Mouse (Mus musculus) spleen, embryonic (tissue): ENCODE data around the gene Atxn1.

ENCODE experiments used
- CTCF ChIA-PET: fragments of 350-600 bp; sonication (Branson Sonifier 250); formaldehyde crosslinking; loops from one replicate; lab custom pipeline; 2022; lab: Charles Lee

The Atxn1 gene

DNA sequence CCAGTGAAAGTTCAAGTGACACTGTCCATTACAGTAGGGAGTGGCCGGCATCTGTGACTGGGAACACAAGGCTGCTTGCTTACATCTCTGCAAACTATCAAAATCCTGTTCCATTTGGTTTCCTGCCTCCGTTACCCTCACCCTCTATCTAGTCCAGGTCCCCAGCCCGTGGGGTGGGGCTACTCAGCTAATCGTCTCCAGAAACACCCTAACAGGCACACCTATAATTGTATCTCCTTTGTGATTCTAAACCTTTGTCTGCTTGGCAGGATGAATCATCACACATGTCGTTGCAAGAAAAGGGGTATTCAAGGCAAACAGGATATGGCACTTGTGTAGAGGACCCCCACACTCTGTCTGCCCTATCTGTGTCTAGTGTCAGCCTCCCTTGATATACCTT lies 417.3 kb downstream of the Atxn1 start:
- CTCF ChIA-PET: interaction anchor here (0.6 kb wide), 1 partner anchor 701 kb away, joined by 16 read pairs; no protein-coding TSS in a partner anchor

DNA sequence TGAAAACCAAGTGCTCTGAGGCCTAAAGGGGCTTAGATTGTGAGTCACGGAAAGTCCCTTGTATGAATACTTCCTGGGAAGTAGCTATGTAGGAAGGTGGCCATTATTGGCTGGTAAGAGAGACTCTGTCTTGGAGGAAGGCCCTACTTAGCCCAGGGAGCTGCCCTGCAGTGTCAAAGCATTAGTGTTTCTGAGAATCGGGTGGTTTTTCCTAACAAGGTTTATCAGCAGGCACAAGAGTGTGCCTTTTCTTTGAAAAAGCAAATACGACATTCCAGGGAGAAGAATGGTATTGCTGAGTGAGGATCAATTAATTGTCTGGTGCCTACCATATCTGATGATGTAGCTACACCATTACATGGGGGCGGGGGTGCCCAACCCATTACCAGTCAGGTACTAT lies 417.9 kb downstream of the Atxn1 start:
- CTCF ChIA-PET: no interaction called here

DNA sequence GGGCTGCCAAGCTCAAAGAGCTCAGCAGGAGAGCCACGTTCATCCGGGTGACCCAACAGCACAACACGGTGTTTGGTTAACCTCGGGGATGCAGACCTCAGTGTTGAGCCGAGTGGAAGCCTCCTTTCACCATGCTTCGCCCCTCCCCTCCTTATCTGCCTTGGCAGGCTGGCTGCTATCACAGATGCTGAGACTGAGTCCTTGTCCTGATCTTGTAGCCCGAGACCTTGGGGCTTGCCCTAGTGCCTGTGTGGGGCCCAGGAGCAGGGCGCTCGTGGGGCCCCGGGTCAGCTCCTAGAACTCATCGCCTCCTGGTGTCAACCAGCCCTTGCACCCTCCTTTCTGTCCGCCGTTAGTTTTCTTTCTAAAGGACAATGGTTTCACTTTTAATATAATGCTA lies 418.8 kb downstream of the Atxn1 start:
- CTCF ChIA-PET: no interaction called here

DNA sequence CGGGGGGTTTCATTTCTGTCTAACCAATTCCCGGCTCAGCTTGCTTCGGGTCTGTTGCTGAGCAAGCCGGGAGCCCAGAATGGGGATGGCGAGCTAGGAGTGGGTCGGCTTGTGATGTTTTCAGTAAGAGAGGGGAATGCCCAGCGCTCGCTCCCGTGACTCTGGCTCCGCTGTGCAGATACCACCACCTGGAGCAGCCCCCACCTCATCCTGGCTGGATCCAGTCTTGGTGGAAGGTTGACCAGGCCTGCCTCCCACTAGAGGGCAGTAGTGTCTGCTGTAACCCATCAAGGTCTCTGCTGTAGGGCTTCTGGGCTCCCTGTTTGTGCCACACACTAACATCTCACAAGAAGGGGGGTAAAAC lies 425.6 kb downstream of the Atxn1 start:
- CTCF ChIA-PET: no interaction called here

DNA sequence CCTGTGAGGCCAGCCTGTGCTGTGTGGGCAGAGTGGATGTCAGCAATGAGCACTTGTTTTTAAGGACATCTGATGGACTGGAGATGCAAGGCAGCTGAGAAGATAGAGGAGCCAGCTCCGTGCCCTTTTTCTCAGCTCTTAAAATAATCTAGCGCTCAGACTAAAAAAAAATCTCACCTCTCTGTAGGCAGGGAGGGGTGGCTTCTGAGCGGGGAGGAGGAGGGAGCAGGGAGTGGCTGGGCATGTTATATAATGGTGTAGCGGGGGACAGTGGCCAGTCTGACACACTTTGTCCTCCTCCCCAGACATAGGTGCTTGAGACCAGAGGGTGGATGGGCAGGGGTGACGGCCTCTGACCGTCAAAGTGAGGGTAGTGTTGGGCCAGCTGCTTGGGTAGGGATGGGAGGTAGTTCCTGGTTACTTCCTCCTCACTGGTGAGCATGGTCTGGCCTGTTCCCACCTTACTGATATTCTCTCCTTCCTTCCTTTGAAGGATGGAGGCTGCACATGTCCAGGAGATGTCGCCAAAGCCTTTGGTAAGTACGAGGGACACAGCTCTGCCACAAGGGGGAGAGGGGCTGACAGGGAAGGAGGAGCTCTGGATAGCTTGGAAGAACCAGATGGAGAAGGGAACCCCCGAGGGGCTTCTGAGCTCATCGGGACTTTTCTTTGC lies 426.1 kb downstream of the Atxn1 start:
- CTCF ChIA-PET: interaction anchor here (0.6 kb wide), 1 partner anchor 409 kb away, joined by 3 read pairs; no protein-coding TSS in a partner anchor

DNA sequence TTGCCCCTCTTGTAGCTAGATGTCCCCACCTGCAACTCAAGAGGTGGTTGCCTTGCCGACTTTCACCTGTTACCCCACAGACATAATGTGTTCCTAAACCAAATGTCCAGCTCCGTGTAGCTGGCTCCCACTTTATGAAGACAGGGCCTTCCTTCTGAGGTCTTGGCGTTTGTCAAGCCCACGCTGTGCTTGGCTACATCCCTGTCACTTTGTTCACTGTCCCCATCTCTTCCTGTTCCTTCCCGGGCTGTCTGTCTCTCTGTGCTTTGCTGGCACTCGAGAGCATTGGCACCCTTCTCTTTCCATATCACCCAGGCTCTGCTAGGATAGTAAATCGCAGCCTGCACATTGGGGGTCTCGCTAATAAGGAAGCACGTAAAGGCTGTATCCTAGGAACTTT lies 426.7 kb downstream of the Atxn1 start:
- CTCF ChIA-PET: interaction anchor here (0.6 kb wide), 1 partner anchor 409 kb away, joined by 3 read pairs; no protein-coding TSS in a partner anchor

DNA sequence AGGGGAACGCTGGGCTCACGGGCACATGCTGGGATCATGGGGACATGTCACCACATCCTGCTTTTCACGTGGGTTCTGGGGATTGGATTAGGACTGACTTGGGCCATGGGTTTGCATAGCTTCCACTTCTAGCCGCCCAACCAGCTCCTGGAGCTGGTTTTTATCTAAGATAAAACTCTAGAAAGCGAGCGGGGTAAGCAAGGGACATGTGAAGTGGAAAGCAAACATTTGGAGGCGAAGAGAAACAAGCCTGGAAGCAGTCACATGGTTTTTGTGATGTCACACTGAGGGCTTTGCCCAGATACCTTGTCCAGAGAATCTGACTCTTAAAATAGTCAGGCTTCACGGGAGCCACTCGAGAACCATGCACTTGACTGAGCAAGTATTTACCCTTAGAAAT lies 427.7 kb downstream of the Atxn1 start:
- CTCF ChIA-PET: no interaction called here

DNA sequence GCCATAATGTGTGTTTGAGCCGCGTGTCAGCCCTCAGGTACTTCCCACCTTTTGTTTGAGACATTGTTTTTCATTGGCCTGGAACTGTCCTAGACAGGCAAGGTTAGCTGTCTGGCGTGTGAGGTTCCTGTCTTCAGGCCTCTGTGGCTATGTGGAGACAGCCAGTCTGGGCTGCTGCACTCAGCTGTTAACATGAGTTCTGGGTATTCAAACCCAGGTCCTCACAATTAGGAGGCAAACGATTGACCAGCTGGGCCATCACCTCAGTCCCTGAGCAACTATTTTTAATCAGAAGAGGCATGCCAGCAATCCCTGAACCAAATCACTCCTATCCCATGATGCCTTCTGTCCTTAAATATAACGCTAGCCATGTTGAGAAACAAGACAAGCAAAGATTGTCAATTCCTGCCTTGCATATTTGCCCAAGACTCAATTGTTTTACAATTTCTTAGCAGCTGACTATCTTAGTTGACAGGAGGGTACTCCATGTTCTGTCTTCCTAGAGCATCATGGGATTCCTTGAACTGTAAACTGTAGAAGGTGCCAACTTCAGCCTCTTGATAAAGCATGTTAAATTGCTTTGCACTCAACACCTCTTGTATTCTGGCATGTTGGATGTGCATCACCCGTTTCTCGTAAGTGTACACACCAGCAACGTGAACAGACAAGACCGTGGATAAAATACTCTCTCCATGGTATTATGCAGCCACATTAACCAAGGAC lies 428.9 kb downstream of the Atxn1 start:
- CTCF ChIA-PET: no interaction called here

DNA sequence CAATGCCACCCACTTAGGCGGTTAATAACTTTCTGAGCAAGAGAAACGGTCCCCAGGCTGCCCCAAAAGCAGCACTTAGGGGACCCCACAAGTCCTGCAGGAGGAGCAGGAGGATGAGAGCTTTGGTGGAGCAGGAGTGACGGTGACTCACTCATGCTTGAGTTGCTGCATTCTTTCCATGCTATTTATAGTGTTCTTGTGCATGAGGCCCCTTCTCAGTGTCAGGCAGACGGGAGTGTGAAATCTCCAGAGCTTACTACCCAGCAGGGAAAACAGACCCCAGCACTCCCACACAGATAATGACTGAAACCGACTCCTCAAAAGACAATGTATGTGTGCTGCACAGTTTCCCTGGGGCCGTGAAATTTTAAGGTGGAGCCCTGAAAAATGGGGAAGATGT lies 434.1 kb downstream of the Atxn1 start:
- CTCF ChIA-PET: no interaction called here

DNA sequence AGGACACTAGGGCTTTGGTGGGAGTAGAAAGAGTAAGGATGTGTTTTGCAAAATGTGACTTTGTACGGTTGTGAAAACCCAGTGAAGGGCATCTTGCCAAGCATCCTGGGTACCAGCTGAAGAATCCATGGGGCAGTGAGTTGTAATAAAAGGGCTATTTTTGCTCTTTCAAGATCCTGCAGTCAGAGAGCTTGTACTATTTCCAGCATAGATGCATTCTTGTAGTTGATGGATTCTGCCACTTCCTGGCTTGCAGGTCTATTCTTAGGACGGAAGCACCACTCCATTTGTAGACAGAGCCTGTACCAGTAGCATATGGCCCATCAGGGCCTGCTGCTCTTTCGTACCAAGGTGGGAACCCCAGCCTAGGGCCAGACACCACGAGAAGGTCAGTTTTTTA lies 436.0 kb downstream of the Atxn1 start:
- CTCF ChIA-PET: no interaction called here

DNA sequence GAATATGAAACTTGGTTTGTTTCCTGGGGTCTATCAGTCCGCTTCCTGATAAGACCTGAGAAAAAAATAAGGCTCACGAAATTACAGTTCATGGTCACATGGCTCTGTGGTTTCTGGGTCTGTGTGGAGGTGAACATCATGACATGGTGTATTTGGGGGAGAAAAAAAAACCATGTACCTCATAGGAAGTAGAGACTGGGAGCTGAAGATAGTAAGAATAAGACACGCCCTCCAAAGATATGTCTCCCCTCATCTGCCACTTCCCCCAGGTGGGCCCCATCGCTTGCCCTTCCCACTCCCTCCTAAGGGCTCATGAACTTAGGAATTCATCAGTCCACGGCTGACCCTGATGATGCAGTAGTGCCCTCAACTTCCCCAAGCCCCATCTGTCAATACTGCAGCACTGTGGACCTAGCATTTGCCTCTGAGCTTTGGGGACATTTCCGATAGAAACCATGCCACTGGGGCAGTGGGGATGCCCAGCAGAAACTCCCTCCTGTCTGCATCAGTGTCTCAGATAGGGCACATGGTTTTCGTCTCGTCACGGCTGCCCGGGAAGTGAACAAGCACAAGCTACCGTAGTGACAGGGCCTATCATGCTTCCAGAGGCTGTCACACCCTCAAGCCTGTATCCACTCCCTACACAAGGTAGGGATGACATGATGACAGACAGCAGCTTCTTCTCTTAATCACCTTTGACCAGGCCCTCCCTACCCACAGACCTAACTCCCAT lies 437.4 kb downstream of the Atxn1 start:
- CTCF ChIA-PET: no interaction called here

DNA sequence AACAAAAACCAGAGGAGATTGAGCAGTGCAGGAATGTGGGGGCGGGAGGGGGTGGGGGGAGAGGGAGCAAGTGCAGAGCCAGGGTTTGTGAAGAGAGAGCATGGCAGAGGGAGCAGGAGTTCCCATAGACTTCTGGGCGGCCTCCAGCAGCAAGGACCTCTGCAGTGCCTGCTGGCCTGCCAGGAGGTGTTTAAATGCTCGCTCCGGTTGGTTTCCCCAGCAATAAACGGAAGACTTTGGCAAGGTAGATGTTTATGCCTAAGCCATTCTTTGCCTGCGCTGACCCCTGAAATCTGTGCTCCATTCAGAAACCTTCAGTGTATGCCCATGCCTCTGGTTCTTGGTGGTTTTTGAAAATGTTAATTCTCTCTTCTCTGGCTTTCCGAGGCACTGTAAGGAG lies 438.6 kb downstream of the Atxn1 start:
- CTCF ChIA-PET: no interaction called here

DNA sequence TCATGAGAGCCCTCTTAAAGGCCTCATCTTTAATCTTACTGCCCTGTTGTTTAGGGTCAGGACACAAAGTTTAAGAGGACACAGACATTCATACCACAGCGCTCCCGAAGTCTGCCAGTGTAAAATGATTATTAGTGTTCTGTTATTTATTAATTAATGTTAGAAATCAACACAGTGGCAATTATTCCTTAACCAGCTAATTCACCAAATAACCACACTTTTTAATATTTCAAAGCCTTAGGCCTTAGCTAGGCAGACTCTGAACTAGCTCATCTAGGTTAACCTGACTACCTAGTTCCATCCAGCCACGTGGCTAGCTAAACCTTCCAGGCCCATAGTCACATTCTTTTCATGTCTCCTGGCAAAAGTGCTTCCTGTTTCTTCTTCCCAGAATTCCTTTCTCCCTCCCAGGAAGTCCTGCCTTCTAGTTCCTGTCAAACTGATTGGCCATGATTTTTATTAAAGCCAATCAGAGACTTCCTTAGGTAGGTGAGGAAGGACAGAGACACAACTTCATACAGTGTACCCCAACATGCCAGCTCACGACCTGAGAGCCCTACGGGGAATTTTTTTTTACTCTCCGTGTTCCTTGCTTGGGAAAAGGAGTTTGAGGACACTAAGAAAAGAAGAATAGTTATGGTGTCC lies 439.9 kb downstream of the Atxn1 start:
- CTCF ChIA-PET: interaction anchor here (0.5 kb wide), 1 partner anchor 17 kb away, joined by 3 read pairs; no protein-coding TSS in a partner anchor

DNA sequence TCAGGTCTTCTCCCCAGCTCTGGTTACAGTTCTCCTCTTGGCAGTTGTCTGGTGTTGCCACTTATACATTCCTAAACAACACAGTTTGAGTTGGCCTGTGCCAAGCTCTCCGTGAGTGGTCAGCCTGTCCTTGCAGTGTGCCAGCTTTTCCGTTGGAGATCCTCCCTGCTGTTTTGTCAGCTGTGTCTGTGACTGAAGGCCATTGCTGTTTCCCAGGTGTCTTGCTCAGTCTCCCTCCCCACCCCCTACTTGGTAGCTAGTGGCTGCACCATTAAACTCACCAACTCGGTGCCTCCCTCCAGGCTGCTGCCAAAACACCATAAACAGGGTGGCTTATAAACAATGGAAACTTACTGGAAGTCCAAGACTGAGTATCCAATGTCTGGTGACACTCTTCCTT lies 440.5 kb downstream of the Atxn1 start:
- CTCF ChIA-PET: interaction anchor here (0.5 kb wide), 1 partner anchor 17 kb away, joined by 3 read pairs; no protein-coding TSS in a partner anchor

DNA sequence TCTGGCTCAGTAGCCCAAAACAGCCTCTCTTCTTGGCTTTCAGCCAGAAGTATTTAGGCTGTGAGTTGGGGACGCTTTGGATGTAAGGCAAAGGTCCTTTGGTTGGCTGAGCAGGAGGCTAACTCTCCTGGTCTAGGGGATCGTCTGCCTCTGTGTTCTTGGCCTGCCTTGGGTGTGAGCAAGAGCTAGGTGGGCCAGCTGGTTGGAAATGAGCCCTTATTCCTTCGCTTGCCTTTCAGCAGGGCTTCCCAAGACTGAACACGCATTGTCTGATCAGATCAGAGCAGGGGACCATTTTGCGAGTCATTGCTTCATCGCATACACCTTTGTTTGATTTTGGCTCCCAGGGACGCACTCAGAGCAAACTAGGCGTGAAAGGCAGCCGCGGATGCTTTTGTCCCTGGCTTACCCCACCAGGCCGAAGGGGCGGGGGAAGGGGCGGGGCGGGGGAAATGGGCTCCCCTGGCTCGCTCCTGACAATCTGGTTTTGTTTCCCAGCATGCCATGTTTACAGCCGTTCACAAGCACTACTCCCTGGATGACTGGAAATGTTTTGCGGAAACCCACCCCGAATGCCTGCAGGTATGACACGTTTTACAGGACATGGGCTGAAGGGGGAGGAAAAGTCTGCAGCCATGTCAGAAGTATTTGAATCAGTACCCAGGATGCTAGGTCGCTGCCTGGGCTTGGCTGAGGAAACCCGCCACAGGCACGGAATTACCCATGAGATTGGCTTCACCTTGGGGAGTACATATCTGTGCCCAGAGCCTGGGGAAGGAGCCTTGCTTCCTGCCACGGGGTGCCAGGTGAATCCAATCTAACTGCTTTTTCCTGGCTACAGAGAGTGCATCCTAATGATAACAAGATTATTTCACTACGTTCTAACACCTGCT lies 448.1 kb downstream of the Atxn1 start:
- CTCF ChIA-PET: no interaction called here

DNA sequence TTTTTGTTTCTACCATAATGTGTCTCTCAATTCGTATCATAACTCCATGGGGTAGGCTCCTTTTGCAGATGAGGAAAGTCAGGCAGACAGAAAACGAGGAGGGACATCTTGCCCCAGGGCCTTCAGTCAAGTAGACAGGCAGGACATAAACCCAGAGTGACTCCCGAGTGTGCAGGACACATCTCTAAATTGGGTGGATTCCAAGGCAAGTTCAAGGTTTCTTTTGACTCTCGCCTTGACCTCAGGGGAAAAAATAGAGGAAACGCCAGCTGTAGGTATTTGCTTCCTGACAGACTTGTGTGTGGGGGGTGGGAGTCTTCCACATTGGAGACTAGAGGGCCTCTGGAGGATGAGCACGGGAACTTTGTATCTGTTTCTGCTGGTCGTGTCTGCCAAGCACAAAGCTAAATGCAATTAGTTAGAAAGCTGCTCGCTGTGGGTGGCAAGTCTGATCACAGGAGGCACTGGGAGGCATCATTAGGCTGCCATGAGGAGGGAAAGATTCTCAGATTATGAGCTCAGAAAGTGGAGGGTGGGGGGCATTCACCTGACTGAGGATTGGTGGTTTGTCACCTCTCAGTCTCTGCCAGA lies 449.9 kb downstream of the Atxn1 start:
- CTCF ChIA-PET: no interaction called here

DNA sequence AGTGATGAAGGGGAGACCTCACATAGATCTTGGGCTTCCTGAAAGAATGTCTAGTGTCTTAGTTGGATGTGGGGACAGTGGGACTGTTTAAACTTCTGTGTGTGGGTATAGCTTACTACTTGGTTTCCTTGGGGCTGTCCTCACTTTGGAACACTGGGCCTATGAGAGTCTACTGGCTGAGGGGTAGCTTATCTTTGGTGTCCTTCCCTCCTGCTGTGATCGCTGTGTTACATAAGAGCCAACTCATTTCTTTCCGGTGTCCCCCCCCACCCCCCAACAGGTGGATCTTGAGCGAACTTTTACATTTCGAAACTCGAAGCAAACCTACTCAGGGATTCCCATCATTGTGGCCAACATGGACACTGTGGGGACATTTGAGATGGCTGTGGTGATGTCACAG lies 450.7 kb downstream of the Atxn1 start:
- CTCF ChIA-PET: no interaction called here

DNA sequence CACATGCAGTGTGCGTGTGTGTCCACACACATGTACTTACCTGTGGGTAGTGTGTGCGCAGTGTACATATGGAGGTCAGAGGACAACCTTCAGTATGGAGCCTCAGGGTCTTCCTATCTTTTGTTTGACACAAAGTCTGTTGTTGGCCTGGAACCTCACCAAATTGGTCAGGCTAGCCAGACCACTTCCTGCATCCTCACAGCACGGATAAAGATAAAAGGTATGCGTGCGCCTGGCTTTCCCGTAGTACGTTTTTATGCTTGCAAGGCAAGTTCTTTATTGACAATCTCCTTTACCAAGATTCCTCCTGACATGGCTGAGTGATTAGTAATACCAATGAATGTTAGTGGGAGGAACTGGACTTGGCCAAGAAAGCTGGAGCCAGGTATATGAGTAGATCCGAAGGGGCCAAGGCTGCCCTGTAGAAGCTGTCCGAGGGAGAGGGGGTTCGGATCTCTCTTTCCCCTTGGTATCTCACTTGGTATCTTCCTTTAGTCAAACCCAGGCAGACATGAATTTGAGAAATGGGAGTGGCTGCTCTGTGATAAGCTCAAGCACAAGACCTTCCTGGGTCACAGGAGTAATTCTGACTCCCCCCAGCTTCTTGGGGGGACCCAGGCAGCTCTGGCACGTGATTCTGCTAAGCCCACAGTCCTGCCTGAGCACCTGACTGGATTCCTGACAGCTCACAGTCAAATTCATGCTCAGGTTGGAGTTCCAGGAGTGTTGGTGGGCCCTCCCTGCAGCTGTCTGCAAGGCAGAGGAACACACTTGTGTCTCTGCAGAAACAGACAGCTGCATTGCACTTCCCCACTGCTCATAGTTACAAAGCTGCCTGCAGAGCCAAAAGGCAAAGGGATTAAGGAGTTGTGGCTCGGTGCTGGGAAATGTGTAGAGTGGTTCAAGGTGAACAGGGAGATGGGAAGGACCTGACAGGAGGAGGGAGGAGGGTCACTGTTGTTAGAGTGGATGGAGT lies 451.5 kb downstream of the Atxn1 start:
- CTCF ChIA-PET: no interaction called here

DNA sequence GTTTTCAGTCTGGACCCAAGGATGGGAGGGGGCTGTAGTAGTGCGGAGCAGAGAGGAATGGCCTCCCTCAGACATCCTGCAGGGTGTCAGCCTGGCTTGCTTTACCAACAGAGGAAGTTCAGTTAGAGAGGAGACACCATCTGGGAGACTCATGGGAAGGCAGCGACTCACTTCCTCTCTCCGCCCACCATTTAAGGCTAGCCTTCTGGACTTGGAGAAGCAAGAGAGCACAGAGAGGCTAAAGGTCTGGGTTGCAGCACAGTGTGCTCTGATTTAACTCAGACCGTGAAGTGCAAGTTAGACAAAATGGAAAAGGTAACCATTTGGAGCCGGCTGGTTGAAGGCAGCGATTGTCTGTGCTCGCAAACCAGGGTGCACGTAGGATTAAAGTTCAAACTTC lies 452.3 kb downstream of the Atxn1 start:
- CTCF ChIA-PET: no interaction called here
